Mouse (Mus musculus) frontal cortex, adult (tissue): ENCODE data around the gene Gm47841.
A peak's percentile ranks its signal among the peaks of the same experiment; 100 is the strongest.

Source experiments
- ATAC-seq: cut with Nextera tagmentation; 2 replicates; pipeline ENCODE4 v1.9.2; 2017; ENCODE audit warnings: mild to moderate bottlenecking, moderate library complexity, mixed read lengths; ENCODE audit not compliant: low TSS enrichment

The Gm47841 gene

GRCm38 (mm10) chr15:101074067-101074466, 26.9 kb upstream of the Gm47841 start:
- ATAC-seq = no peak

- ATAC-seq = no peak
These were observed 25.5 kb upstream of the Gm47841 start for GRCm38 (mm10) chr15:101072736-101073135.

GRCm38 (mm10) chr15:101070762-101071161, 23.6 kb upstream of the Gm47841 start:
- ATAC-seq = no peak

DNA sequence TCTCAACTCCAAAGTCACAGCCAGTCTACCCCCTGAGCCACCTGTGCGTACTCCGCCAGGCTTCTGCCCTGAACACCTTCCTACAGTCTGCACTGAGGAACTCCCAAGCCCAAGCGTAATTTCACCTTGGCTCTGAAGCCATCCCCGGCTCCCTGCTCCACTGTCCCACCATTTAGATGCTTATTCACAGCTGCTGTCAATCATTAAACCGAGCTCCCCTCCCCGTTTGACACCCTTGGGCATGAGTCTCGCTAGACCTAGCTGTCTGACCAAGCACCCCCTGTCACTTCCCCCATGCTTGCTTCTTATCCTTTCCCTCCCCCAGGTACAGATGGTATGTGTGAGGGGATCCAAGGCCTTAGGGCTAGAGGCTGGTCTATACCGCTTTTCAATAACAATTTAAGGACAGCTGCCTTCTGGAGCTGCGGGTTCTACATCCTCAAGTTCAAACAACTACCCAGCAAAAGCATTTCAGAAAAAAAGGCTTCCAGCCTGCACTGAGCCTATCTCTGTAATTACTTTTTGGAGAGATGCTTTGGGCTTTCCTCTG, 22.5 kb upstream of the Gm47841 start:
- no peak for ATAC-seq

GRCm38 (mm10) chr15:101068671-101069070, 21.5 kb upstream of the Gm47841 start:
- ATAC-seq = no peak

DNA sequence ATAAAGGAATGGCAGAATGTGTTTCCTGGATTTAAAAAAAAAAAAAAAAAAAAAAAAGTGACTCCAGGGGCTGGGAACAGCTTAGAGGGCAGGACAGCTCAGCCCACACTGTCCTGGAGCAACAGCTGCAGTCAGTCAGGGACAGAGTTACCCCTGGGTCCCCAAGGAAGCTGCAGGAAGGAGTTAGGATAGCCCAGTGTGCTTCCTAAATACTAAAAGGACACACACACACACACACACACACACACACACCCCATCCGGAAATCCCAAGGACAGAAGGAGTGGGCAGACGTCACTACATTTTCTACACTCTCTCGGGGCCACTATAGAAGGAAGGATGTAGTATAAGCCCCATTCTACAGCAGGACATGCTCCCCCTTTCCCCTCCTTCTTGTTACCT, 20.8 kb upstream of the Gm47841 start:
- no peak for ATAC-seq

DNA sequence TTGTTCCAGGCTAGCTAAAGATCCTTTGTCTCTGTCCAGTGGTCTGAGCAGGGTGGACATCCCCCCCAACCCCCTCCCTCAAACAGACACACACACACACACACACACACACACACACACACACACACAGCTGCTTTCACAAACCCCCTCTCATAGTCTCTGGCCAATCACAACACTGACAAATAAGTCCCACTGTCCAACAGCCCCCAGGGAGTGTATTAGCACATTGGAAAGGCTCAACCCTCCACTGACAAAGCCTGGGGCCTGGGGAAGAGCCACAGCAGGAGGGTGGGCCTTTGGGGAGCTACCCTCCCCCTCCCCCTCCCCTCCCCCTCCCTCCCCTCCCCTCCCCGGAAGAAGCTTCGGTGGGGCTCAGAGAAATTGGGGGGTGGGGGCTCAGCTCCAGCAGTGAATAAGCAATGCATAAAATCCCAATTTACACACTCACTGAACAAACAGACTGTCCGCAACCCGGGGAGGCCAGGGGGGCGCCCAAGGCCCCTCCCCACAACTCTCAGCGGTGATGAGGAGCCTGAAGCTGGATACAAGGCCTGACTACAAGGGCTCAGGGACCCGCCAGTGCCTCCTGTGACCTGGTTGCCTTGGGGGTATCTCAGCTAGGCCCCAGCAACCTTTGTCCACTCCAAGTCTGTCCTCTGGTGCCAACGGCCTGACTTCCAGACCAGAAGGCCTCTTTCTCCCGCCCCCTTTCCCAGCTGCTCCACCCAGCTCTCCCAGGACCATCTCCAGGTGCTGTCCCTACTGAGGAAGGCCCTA, 19.9 kb upstream of the Gm47841 start:
- ATAC-seq = no peak

DNA sequence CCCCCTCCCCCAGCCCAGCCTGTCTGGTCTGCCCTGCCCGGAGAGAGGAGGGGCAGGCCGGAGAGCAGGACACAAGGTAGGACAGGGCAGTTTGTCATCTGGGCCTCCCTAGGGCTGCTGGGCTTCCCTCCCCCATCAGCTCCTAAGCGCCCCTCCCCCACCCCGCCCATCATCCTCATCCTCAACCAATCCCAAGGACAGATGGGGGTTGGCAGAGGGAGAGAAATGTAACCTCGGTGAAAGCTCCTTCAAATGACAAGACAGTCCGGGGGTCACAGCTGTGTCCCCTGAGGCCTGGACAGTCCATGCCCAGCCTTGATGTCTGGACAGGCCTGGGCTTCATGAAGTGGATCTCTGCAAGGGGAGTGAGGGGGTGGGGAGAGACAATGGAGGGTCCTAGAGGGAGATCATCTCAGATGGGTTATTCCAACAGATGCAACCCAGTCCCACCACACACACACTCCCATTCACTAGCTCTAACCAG, 19.2 kb upstream of the Gm47841 start:
- ATAC-seq = no peak

- no peak for ATAC-seq
These were observed 17.9 kb upstream of the Gm47841 start for GRCm38 (mm10) chr15:101065069-101065468.

DNA sequence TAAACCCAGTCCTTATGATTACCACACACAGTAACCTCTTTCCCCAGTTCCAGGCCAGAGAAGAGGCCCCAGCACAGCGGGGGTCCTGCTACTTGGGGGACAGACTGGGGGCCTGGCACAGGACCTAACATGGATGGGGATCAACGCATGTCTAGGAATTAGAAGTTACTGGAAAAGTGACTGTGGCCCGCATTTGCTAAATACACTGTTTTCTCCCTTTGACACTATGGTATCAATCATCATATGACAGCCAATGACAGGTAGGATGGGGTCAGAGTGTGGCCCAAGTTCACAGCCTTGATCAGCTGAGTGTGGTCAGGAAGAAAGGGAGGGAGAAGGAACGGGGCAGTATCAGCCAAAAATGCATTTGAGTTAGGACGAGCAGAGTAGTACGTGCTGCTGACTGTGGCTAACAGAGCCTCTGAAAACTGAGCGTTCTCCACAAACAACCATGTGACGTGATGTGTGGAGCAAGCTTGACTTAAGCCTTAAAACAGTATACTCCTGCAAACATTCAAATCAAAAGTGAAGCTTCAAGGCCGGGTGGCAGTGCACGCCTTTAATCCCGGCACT, 13.2 kb upstream of the Gm47841 start:
- no peak for ATAC-seq

GRCm38 (mm10) chr15:101059570-101060279, 12.5 kb upstream of the Gm47841 start:
- ATAC-seq = no peak

DNA sequence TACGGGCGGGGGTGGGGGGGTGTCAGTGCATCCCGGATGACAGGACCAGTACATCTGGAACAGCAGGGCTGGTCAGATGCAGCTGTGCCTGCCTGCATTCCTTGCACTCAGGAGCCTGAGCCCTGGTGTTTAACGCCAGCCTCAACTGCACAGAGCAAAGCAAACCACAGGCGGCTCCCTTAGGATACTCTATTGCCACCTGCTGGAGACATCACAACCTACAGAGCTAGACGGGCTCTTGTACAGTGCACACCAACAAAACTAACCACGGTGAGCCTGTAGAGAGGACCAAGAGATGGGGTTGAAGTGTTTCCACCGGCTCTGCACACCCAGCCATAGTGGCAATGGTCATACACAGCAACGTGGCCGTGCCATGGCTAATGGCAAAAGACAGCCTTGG, 9.0 kb upstream of the Gm47841 start:
- peak; percentile 92 for ATAC-seq

- no peak for ATAC-seq
These were observed 7.3 kb upstream of the Gm47841 start for GRCm38 (mm10) chr15:101054541-101054940.

DNA sequence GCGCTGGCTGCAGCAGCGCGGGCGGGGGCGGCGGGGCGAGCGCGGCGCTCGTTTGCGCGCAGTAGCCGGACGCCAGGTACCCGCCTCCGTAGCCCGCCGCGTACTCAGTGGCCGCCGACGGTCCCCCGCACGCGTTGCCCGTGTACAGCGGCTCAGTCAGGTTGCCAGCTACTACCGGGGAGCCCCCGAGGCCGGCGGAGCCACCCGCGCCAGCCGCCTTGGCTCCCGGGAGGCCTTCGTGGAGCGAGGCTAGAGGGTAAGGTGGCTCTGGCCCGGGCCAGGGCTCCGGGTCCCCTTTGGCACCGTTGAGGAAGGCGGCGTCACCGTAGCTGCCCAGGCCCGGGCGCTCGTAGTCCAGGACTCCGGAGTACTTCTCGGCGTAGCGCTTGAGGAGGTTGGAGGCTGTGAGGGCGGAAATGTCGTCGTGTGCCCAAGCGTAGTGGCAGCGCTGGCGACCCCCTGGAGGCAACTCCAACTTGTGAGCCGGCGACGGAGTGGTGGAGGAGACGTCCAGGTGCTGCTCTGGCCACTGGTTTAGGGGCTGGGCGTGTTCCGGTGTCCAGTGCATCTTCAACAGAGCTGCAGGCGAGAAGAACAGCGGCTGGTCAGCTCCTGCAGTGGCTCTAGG, 6.7 kb upstream of the Gm47841 start:
- ATAC-seq = no peak

GRCm38 (mm10) chr15:101052560-101053501, 5.6 kb upstream of the Gm47841 start:
- no peak for ATAC-seq

GRCm38 (mm10) chr15:101051869-101052268, 4.7 kb upstream of the Gm47841 start:
- no peak for ATAC-seq

DNA sequence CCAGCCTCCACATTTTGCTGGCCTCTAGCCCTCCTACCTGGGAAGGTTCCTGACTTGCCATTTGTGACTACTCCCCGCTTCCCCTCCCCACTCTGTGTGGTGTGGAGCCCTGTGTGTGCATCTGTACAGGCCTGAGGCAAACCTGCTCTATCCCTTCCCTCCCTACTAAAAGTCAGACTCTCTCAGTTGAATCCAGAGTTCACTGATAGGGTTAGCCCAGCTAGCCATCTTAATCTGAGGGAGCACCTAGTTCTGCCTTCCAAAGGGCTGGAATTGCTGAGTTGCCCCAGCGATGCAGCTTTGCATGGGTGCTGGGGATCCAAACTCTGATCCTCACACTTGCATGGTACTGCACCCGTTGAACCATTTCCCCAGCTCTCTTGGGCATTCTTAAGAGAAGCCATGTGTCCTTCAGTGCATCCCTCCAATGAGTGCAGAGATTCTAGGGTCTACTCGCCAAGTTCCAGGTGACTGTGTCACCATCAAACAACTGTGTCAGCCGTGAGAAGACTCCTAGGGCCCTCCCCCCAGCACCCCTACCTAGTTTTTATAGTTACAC, 1.2 kb upstream of the Gm47841 start:
- no peak for ATAC-seq

DNA sequence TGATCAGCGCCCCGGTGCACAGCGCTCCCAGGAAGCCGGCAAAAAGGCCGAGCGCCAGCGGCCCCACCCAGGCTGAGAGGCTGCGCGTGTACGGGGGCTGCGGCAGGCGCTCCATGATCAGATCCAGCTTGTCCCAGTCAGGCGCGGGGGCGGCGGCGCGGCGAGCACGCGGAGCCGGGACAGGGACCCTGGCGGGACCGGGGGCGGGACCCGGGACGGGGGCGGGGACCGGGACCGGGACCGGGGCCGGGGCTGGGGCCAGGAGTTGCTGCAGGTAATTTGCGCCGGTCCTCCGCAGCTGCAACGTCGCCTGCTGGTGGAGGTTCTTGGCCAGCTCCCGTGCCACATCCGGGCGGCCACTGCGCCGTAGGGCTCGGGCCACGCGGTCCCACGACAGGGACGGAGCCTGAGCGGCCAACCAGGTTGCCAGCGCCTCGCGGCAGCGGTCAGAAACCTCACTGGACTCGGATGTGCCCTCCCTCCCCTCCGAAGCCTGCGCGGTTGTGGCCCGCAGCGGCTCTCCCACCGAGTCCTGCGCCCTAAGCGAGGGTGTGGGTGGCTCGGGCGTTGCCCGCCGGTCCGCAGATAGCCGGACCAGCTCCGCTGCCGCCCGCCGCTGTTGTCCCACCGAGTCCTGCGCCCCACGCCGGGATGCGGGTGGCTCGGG, 537 bp downstream of the Gm47841 start:
- peak; percentile 56 for ATAC-seq

DNA sequence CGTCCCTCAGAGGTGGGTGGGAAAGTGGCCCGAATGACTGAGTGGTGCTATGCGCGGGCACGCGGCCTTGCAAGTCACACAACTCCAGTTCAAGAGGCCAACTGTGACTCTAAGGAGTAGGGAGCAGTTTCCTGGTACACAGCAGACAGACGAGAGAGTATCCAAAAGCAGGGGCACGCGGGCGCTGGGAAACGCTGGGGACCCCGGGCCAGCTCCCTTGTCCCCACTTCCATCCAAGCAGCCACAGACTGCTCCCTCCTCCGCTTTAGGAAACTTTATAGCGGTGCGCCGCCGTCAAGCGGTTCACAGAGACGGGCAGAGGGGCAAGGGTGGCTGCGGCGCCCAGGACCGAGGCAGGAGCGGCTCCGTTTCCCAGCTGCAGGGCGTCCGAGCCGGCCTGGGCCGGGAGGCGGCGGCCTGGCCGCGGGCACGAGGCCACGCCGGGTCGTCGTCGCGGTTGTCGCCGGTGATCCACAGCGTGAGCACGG, 1.1 kb downstream of the Gm47841 start:
- ATAC-seq = peak; percentile 24; the same call in 1 of the 2 replicates

DNA sequence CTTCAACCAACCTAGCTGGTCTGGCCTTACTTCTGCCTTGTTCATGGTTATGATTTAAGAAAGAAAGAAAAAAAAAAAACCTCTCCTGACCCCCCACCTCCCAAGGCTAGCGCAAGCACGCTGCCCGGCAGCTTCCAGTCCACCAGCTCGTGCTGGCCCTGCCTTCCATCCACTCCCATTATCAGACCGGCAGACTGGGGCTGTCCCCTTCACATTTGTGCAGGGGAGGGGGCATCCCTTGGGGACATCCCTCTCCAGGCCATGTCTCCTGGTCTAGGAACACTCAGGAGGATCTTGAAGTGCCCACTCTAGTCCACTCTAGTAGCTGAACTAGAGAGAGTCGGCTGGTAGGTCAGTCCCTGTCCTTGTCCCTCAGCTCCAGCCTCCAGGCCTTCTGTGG, 2.7 kb downstream of the Gm47841 start:
- ATAC-seq = no peak
